ENCODE assay signal across 18 mouse cellular contexts in the genomic region with DNA sequence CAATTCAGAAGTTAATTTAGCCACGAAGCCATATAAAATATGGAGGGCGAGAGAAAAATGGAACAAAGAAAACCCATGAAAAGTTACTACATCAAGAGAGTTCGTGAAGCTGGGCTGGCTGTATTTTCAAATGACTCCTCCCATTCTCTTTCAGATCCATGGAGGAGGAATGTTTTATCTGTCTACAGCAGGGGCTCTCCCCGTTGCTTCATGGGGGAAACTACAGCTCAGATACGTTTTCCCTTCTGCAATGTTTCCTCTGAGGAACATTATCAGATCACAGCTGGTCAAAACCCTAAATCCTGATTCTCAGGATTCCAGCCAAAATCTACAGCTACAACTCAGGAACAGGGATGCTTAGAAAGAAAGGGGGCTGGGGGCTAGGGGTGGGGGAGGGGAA. TPM values are rescaled to one million over a fixed set of nuclear protein-coding genes. Genes with fewer than 3 reads are reported as not detected.
DNase-seq lines count a peak whose midpoint lies in the region; ATAC-seq and TF ChIP-seq lines count a peak whose summit lies in the region.
"Had no signal": no experiment of that assay in that cellular context is flagged by ENCODE, and none has a peak within 500 bp of the region (broad histone marks: within the 10 kb centered on the region; RNA-seq: fewer than 3 reads in every experiment).

No protein-coding gene starts in this region.

- H3K36me3 ChIP-seq in intestine, embryonic 14.5 days (ENCODE audit: control insufficient read depth, insufficient read depth, low read length): no peaks in the 10 kb centered on the region
- peaks cover 6% of the 10 kb centered on the region; the same call in 1 of the 2 replicates for H3K36me3 ChIP-seq in intestine, postnatal 0 days (ENCODE audit: control insufficient read depth, insufficient read depth)
- H3K36me3 ChIP-seq in lung, embryonic 15.5 days: no peaks in the 10 kb centered on the region
- peaks cover 3% of the 10 kb centered on the region; the same call in 1 of the 2 replicates for H3K36me3 ChIP-seq in limb, embryonic 14.5 days (ENCODE audit: control insufficient read depth, insufficient read depth, low read length)
- H3K36me3 ChIP-seq in stomach, embryonic 16.5 days (ENCODE audit: control insufficient read depth, insufficient read depth, low read length): no peaks in the 10 kb centered on the region
- H3K36me3 ChIP-seq: embryonic facial prominence, embryonic 13.5 days had no signal

- TF ChIP-seq POLR2A in limb, embryonic 14.5 days (IDR thresholded peaks at IDR 0.05; ENCODE audit: borderline replicate concordance, extremely low read depth, insufficient read depth, insufficient read length): no peak

- no peak for ATAC-seq in intestine, embryonic 14.5 days (replicated peaks; ENCODE audit: low FRiP score, low TSS enrichment, low read depth)
- no peak for ATAC-seq in intestine, postnatal 0 days
- ATAC-seq in lung, embryonic 15.5 days (ENCODE audit: borderline replicate concordance, extremely low read depth, low FRiP score, low TSS enrichment): no peak
- ATAC-seq in limb, embryonic 14.5 days (ENCODE audit: low FRiP score, low read depth): peak; percentile 9; the same call in 1 of the 2 replicates
- no peak for ATAC-seq in stomach, embryonic 16.5 days (ENCODE audit: insufficient read depth, low FRiP score)
- ATAC-seq: hindbrain, embryonic 16.5 days had no signal

- DNase-seq in intestine, embryonic 14.5 days (ENCODE audit: low spot score): no peak
- no peak for DNase-seq in lung, adult 18-20 months
- peak; percentile 45 for DNase-seq in limb, embryonic 14.5 days (ENCODE audit: low spot score)
- no peak for DNase-seq in layer of hippocampus, adult 2 months (ENCODE audit: low spot score in 2 of 2)
- DNase-seq: adrenal gland, postnatal 36 days; cerebellum, adult 8-10 months; kidney, postnatal 10 days; layer of hippocampus, adult 9-11 months; midbrain, embryonic 14.5 days had no signal

- no peaks in the 10 kb centered on the region for H3K9me3 ChIP-seq in intestine, embryonic 14.5 days (ENCODE audit: control insufficient read depth, low read length)
- H3K9me3 ChIP-seq in intestine, postnatal 0 days (ENCODE audit: control insufficient read depth): no peaks in the 10 kb centered on the region
- H3K9me3 ChIP-seq in lung, embryonic 15.5 days: no peaks in the 10 kb centered on the region
- no peaks in the 10 kb centered on the region for H3K9me3 ChIP-seq in limb, embryonic 14.5 days (ENCODE audit: control insufficient read depth, low read length)
- no peaks in the 10 kb centered on the region for H3K9me3 ChIP-seq in stomach, embryonic 16.5 days (replicated peaks; ENCODE audit: control insufficient read depth, low read length)
- H3K9me3 ChIP-seq: embryonic facial prominence, embryonic 13.5 days; G1E; limb, embryonic 12.5 days had no signal

- no peak overlapping the region for H3K4me2 ChIP-seq in intestine, embryonic 14.5 days (ENCODE audit: low read length)
- no peak overlapping the region for H3K4me2 ChIP-seq in intestine, postnatal 0 days (replicated peaks; ENCODE audit: low read depth)
- H3K4me2 ChIP-seq in lung, embryonic 15.5 days: no peak overlapping the region
- no peak overlapping the region for H3K4me2 ChIP-seq in limb, embryonic 14.5 days (replicated peaks; ENCODE audit: low read depth, low read length, severe bottlenecking)
- no peak overlapping the region for H3K4me2 ChIP-seq in stomach, embryonic 16.5 days (ENCODE audit: low read depth, low read length)
- H3K4me2 ChIP-seq: embryonic facial prominence, embryonic 13.5 days; limb, embryonic 12.5 days had no signal

- H3K27ac ChIP-seq in intestine, embryonic 14.5 days (ENCODE audit: low read depth): peak overlapping the region; percentile 60
- no peak overlapping the region for H3K27ac ChIP-seq in intestine, postnatal 0 days (ENCODE audit: low read depth, low read length)
- peak overlapping the region; percentile 60; the same call in 1 of the 2 replicates for H3K27ac ChIP-seq in lung, embryonic 15.5 days
- H3K27ac ChIP-seq in limb, embryonic 14.5 days (replicated peaks; ENCODE audit: low read depth, low read length): no peak overlapping the region; the same call in 1 of the 2 replicates
- peak overlapping the region; percentile 54 for H3K27ac ChIP-seq in stomach, embryonic 16.5 days (ENCODE audit: low read length)
- H3K27ac ChIP-seq in layer of hippocampus, adult 2 months: no peak overlapping the region
- H3K27ac ChIP-seq: limb, embryonic 12.5 days had no signal

- 39% methylated on average over 5 of the region's 5 CpGs for WGBS in intestine, embryonic 14.5 days
- WGBS in intestine, postnatal 0 days: 69% methylated on average over 5 of the region's 5 CpGs
- WGBS in lung, embryonic 15.5 days: 35% methylated on average over 5 of the region's 5 CpGs
- 33% methylated on average over 5 of the region's 5 CpGs for WGBS in limb, embryonic 14.5 days
- WGBS in stomach, embryonic 16.5 days: 40% methylated on average over 5 of the region's 5 CpGs

- H3K27me3 ChIP-seq in intestine, embryonic 14.5 days (replicated peaks; ENCODE audit: control insufficient read depth, insufficient read depth, low read length): no peaks in the 10 kb centered on the region
- no peaks in the 10 kb centered on the region for H3K27me3 ChIP-seq in intestine, postnatal 0 days (replicated peaks; ENCODE audit: control insufficient read depth, insufficient read depth, low read length)
- no peaks in the 10 kb centered on the region for H3K27me3 ChIP-seq in lung, embryonic 15.5 days
- no peaks in the 10 kb centered on the region for H3K27me3 ChIP-seq in limb, embryonic 14.5 days (ENCODE audit: control insufficient read depth, insufficient read depth, low read length)
- no peaks in the 10 kb centered on the region for H3K27me3 ChIP-seq in stomach, embryonic 16.5 days (ENCODE audit: control insufficient read depth, insufficient read depth, low read length)
- H3K27me3 ChIP-seq: embryonic facial prominence, embryonic 13.5 days had no signal

- peaks cover 56% of the 10 kb centered on the region for H3K4me1 ChIP-seq in intestine, embryonic 14.5 days (replicated peaks; ENCODE audit: control insufficient read depth, insufficient read depth, low read length)
- H3K4me1 ChIP-seq in intestine, postnatal 0 days (replicated peaks; ENCODE audit: control insufficient read depth, insufficient read depth, low read length): no peaks in the 10 kb centered on the region
- H3K4me1 ChIP-seq in lung, embryonic 15.5 days: peaks cover 44% of the 10 kb centered on the region
- H3K4me1 ChIP-seq in limb, embryonic 14.5 days (ENCODE audit: control insufficient read depth, insufficient read depth, low read length): peaks cover 49% of the 10 kb centered on the region
- peaks cover 33% of the 10 kb centered on the region for H3K4me1 ChIP-seq in stomach, embryonic 16.5 days (ENCODE audit: control insufficient read depth, insufficient read depth, low read length)

- no peak overlapping the region for H3K9ac ChIP-seq in intestine, embryonic 14.5 days (ENCODE audit: low read length)
- H3K9ac ChIP-seq in intestine, postnatal 0 days (ENCODE audit: low read depth, low read length): no peak overlapping the region
- H3K9ac ChIP-seq in lung, embryonic 15.5 days: no peak overlapping the region
- H3K9ac ChIP-seq in limb, embryonic 14.5 days (ENCODE audit: low read depth, low read length, severe bottlenecking): no peak overlapping the region
- H3K9ac ChIP-seq in stomach, embryonic 16.5 days (ENCODE audit: low read length): no peak overlapping the region
- H3K9ac ChIP-seq: embryonic facial prominence, embryonic 13.5 days; limb, embryonic 12.5 days had no signal

- no peak for TF ChIP-seq CTCF in intestine, postnatal 0 days (IDR thresholded peaks at IDR 0.05; ENCODE audit: low read depth)
- no peak for TF ChIP-seq CTCF in layer of hippocampus, adult 2 months (conservative IDR thresholded peaks at IDR 0.05)

- H3K4me3 ChIP-seq in intestine, embryonic 14.5 days (ENCODE audit: low read depth, low read length): no peak overlapping the region
- H3K4me3 ChIP-seq in intestine, postnatal 0 days (ENCODE audit: low read depth, low read length): no peak overlapping the region
- no peak overlapping the region for H3K4me3 ChIP-seq in lung, embryonic 15.5 days
- H3K4me3 ChIP-seq in limb, embryonic 14.5 days (replicated peaks; ENCODE audit: low read length): no peak overlapping the region
- no peak overlapping the region for H3K4me3 ChIP-seq in stomach, embryonic 16.5 days (replicated peaks; ENCODE audit: low read length)
- H3K4me3 ChIP-seq in layer of hippocampus, adult 2 months: no peak overlapping the region
- H3K4me3 ChIP-seq: embryonic facial prominence, embryonic 13.5 days; limb, embryonic 12.5 days; myocyte had no signal

RNA-seq across cellular contexts. Expression of a gene that starts 59.9 kb away (rescaled TPM):
- polyA plus RNA-seq in intestine, embryonic 14.5 days (2014; fragmentation: Nextera tagmentation; extraction: Ambion mirVana): 3.6 and 3.9 TPM in 2 replicates
- 0.80 and 1.1 TPM in 2 replicates for polyA plus RNA-seq in intestine, postnatal 0 days (2015; fragmentation: Nextera tagmentation; extraction: Ambion mirVana)
- polyA plus RNA-seq in lung, embryonic 15.5 days (2015; fragmentation: Nextera tagmentation; extraction: Ambion mirVana): 18.9 and 19.8 TPM in 2 replicates
- 115 and 178 TPM in 2 replicates for polyA plus RNA-seq in limb, embryonic 14.5 days (2012; rRNA removed)
- 39.1 and 40.1 TPM in 2 replicates for polyA plus RNA-seq in limb, embryonic 14.5 days (2014; fragmentation: Nextera tagmentation; extraction: Ambion mirVana)
- 4.7 and 5.8 TPM in 2 replicates for polyA plus RNA-seq in stomach, embryonic 16.5 days (2015; fragmentation: Nextera tagmentation; extraction: Ambion mirVana)
- 1 to 10 TPM; 2.0 to 2.5 TPM for total RNA-seq in layer of hippocampus, adult 2 months (2021)
- total RNA-seq: common myeloid progenitor, adult 5-6 weeks; G1E had no signal
- polyA plus RNA-seq: G1E had no signal

Comparison
In these comparisons a context has a peak if more than half of its experiments do, and no peak if none do; other contexts are left out.
1. H3K27ac ChIP-seq: peak in intestine, embryonic 14.5 days (single experiment), lung, embryonic 15.5 days (single experiment) and stomach, embryonic 16.5 days (single experiment); none in intestine, postnatal 0 days (single experiment), limb, embryonic 14.5 days (single experiment) and layer of hippocampus, adult 2 months (single experiment).